Mouse (Mus musculus) brain, embryonic 18.5 days (tissue): ENCODE measurements around the gene Scamp3.

Experiments
- DNase-seq: peaks from one replicate; pipeline ENCODE4 v3.0.0-alpha.2; 2012; ENCODE audit warnings: low read depth, low spot score

Scamp3 gene

DNA sequence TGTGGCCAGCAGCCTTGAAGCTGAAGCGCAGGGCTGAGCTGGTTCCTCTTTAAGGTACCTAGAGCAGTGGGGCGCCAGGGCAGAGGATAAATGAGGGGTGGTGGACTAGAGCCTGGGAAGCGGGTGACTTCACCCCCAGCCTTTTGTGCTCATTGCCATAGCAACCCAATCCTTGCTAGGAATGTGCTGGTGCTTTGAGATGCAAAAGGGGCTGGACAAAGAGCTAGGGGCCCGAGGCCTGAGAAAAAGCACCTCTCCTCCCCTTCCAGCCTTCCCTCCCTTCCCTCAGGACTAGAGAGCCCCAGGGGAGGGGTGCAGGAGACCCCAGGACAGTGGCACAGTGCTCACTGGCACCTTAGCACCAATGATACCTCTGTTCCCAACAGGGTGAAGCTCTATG, 48.6 kb downstream of the Scamp3 start:
- DNase-seq = peak; percentile 54

DNA sequence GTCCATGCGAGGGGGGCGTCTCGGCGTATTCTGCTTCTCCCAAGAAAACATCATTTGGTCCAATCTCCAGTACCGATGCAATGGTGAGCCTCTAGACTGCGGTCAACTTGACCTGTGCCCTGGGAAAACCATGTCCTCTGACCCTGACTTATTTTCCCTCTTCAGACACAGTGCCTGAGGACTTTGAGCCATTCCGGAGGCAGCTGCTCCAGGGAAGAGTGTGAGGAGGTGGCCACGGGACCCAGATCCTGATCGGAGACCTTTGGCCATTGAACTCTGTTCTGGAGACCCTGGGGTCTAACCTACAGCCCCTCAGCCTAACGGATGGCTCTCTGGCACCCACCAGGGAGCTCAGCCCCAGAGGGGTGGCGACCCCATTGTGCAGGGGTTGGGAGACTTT, 49.1 kb downstream of the Scamp3 start:
- no peak for DNase-seq

GRCm38 (mm10) chr3:89226900-89227299, 49.6 kb downstream of the Scamp3 start, which contains the start of gene Mtx1:
Mtx1 (minus strand) TSS chr3:89227088.
- no peak for DNase-seq

DNA sequence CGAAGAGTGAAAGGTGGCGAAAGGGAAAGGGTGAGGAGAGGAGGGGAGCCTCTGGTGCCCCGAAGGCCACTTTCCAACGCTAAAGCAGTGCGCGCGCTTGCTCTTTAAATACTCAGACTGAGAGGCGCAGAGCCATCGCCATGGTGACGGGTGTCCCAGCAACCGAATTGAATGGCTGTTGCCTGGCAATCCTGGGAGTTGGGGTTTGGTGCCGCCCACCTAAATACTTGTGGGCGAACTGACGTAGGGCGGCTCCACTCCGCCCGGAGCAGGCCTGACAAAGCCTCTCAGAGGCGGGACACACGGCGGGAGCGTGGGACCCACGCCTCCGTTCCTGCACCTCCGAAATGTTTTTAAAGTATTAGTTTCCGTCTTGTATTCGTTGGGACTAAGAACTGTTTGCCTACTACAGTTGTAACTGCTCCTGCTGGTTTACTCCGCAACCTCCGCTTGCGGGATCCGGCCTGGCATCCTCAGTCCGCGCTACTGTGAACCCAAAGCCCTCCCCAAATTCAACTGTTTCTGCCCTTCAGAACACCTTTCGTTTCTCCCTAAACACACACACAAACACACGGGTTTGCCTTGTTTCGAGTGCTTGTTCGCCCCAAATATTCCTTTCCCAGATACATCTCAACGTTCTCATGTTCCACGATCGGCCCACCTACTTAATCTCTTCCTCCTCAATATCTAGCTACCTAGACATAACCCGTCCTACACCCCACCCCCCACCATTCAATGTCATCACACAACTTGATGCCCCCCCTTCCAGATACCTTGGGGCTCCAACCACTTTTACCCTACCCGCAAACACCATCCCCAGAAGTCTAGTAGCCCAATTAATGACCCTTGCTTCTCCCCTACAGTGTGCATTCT, 50.3 kb downstream of the Scamp3 start:
- peak; percentile 86 for DNase-seq

GRCm38 (mm10) chr3:89228180-89228549, 50.9 kb downstream of the Scamp3 start:
- no peak for DNase-seq

- DNase-seq = no peak
Measured at GRCm38 (mm10) chr3:89228836-89229235, 51.6 kb downstream of the Scamp3 start, which contains the start of gene Muc1. Muc1 (plus strand) TSS chr3:89229057.

DNA sequence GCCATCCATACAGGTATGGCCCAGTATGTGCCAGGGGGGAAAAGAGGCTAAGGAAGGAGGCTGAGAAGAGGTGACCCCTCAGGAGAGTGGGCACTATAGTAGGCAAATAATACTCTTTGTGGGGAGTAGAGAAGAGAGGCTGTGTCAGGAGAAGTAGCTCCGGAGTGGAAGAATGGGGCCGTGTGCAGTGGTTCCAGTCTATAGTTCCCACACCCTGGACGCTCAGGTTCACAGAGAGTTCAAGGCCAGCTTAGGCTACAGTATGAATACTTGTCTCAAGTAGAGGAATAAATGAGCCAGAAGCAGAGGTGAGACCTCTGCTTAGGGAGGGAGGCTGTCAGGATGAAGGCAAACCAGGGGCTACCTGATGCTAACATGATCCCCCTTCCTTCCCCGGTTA, 52.0 kb downstream of the Scamp3 start:
- DNase-seq = no peak

DNA sequence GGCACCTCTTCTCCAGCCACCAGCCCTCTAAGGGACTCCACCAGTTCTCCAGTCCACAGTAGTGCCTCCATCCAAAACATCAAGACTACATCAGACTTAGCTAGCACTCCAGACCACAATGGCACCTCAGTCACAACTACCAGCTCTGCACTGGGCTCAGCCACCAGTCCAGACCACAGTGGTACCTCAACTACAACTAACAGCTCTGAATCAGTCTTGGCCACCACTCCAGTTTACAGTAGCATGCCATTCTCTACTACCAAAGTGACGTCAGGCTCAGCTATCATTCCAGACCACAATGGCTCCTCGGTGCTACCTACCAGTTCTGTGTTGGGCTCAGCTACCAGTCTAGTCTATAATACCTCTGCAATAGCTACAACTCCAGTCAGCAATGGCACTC, 53.3 kb downstream of the Scamp3 start:
- no peak for DNase-seq

GRCm38 (mm10) chr3:89231345-89231744, 54.1 kb downstream of the Scamp3 start:
- no peak for DNase-seq

- no peak for DNase-seq
Measured at GRCm38 (mm10) chr3:89231772-89232275, 54.6 kb downstream of the Scamp3 start.
